Mouse (Mus musculus): ENCODE results near the gene Mfge8. TPM values are rescaled to one million over a fixed set of nuclear protein-coding genes. Genes with fewer than 3 reads are reported as not detected.

Mfge8 gene
- polyA plus RNA-seq (2015; fragmentation: Illumina TruSeq; extraction: RNeasy Lipid Tissue Mini Kit (QIAGEN cat#74804); ENCODE audit: insufficient read depth, low read depth, low replicate concordance), result 62.6 TPM

DNA sequence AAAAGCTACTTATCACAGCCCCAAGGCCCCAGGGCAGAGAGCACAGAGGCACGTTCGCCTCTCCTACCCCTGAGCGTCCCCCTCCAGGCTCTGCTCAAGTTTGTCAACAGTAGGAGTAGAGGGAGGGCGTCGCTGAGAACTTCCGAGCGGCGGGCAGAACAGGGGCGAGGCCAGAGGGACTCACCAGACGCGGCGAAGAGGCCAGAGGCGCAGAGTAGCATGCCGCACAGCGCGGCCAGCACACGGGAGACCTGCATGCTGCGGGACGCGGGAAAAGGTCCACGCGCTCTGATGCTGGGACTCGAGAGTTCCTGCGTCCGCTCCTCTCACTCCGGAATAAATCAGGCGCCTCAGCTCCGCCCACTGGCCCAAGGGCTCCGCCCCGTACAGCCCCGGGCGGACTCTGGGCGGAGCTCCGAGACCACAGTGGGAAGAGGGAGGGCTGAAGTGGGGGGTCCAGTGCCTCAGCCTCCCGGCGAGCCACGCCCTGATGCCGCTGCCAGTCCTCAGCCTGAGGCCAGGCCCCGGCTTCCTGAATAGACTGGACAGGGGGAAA is at the start of gene Mfge8:
Mfge8 (minus strand) TSS at position 350 of the 556 bp plus-strand sequence.

DNA sequence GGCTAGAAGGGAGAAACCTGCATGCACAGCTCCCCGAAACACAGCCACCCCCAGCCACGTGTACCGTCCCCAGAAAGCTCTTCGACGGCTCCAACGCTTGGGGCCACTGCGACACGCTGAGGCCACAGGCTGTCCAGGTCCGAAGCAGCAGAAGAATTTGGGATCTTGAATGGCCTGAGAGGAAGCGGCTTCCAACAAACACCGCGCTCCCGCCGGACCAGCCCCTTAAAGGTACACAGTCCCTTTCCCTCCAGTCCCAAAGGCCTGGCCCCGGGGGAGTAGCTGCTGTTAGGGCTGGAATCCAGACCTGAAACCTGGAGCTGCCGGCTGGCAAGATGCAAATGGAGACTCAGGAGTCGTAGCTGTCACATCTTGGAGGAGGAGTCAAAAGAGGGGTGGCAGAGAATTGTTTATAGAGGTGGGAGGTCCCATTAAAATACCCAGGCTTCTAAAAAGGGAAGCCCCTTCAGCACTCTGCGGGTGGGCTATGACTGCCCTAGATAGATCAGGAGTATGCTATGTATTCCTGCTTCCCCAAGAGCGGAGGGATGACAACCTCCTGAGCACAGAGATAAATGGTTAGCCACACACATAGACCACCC is 17.9 kb downstream of the Mfge8 start, which contains the start of gene Hapln3:
Hapln3 (minus strand) TSS at position 176 of the 602 bp plus-strand sequence.

Other genes with a start within 250 kb of the Mfge8 start
- gene Isg20, start 235.6 kb downstream of the Mfge8 start, polyA plus RNA-seq (2015; fragmentation: Illumina TruSeq; extraction: RNeasy Lipid Tissue Mini Kit (QIAGEN cat#74804); ENCODE audit: insufficient read depth, low read depth, low replicate concordance), result 15.6 TPM
- not detected for gene Acan, start 95.6 kb downstream of the Mfge8 start, polyA plus RNA-seq (2015; fragmentation: Illumina TruSeq; extraction: RNeasy Lipid Tissue Mini Kit (QIAGEN cat#74804); ENCODE audit: insufficient read depth, low read depth, low replicate concordance)
- 0.44 TPM for gene Hapln3, start 18.0 kb downstream of the Mfge8 start, polyA plus RNA-seq (2015; fragmentation: Illumina TruSeq; extraction: RNeasy Lipid Tissue Mini Kit (QIAGEN cat#74804); ENCODE audit: insufficient read depth, low read depth, low replicate concordance)
- 7.6 TPM for gene Abhd2, start 124.1 kb upstream of the Mfge8 start, polyA plus RNA-seq (2015; fragmentation: Illumina TruSeq; extraction: RNeasy Lipid Tissue Mini Kit (QIAGEN cat#74804); ENCODE audit: insufficient read depth, low read depth, low replicate concordance)
- gene Rlbp1, start 238.0 kb upstream of the Mfge8 start, polyA plus RNA-seq (2015; fragmentation: Illumina TruSeq; extraction: RNeasy Lipid Tissue Mini Kit (QIAGEN cat#74804); ENCODE audit: insufficient read depth, low read depth, low replicate concordance), result not detected
- not detected for gene Fanci, start 242.9 kb upstream of the Mfge8 start, polyA plus RNA-seq (2015; fragmentation: Illumina TruSeq; extraction: RNeasy Lipid Tissue Mini Kit (QIAGEN cat#74804); ENCODE audit: insufficient read depth, low read depth, low replicate concordance)

Data from pancreas, adult 10 weeks (tissue).